Mouse (Mus musculus) lung, adult 2 months (tissue): ENCODE data around the gene Kif12. TPM values are rescaled to one million over a fixed set of nuclear protein-coding genes. Genes with fewer than 3 reads are reported as not detected.

ENCODE experiments used
- DNase-seq: peaks from one replicate; pipeline ENCODE4 v3.0.0; 2022
- H3K4me1 ChIP-seq: fragments of 200-500 bp; 2 replicates; pipeline ENCODE4 v1.6.1; 2011; ENCODE audit warnings: low read length; ENCODE audit not compliant: control insufficient read depth, insufficient read depth
- H3K4me3 ChIP-seq: fragments of 200-500 bp; replicated peaks from 2 replicates; pipeline ENCODE3; 2011; ENCODE audit warnings: low read depth, mild to moderate bottlenecking, control low read depth, low read length; ENCODE audit errors: extremely low read depth
- CTCF ChIP-seq: fragments of 200-500 bp; IDR thresholded peaks from 2 replicates; pipeline ENCODE4 v1.5.1; 2011; ENCODE audit warnings: mild to moderate bottlenecking, low read length, control low read depth; ENCODE audit not compliant: insufficient read depth
- POLR2A ChIP-seq: fragments of 200-500 bp; IDR thresholded peaks from 2 replicates; pipeline ENCODE4 v1.6.1; 2011; ENCODE audit warnings: low read depth, mild to moderate bottlenecking, control low read depth, low read length, borderline replicate concordance; ENCODE audit errors: extremely low read depth
- WGBS: fragments of 180-500 bp; shearing (Covaris S2); methylation state at CpG from one replicate; pipeline ENCODE4 v1.1.7; 2018; 5-methylcytosine and 5-hydroxymethylcytosine counted together
- polyA plus RNA-seq: library from polyadenylated mRNA; depleted of rRNA; stranded (reverse); fragments of >200 nt; gene quantifications from 2 replicates; pipeline ENCODE4 v1.2.3, GENCODE M21; 2012; rRNA removed

Kif12 gene
- 0.11 TPM in 1 of 2 replicates, not detected in the other for polyA plus RNA-seq

- Histone ChIP-seq H3K4me3 (no peak within 1 kb of the TSS), H3K4me1 (no peaks in the 10 kb centered on the region)
- WGBS, result 59% methylated on average over 4 of the region's 4 CpGs
- no peak for TF ChIP-seq POLR2A
- no peak for TF ChIP-seq CTCF
- DNase-seq, result no peak
Observed at GRCm38 (mm10) chr4:63171969-63172685, at the start of gene Kif12. Gene Kif12, minus strand, starts transcription at chr4:63172131.

GRCm38 (mm10) chr4:63221096-63221958 is 49.4 kb upstream of the Kif12 start:
- no peak overlapping the region for H3K4me3 ChIP-seq
- TF ChIP-seq CTCF, result no peak
- TF ChIP-seq POLR2A, result no peak
- DNase-seq, result no peak
- no peaks in the 10 kb centered on the region; the same call in 1 of the 2 replicates for H3K4me1 ChIP-seq
- 72% methylated on average over 15 of the region's 15 CpGs for WGBS

- Histone ChIP-seq H3K4me1 (peaks cover 3% of the 10 kb centered on the region; the same call in 1 of the 2 replicates), H3K4me3 (no peak overlapping the region)
- TF ChIP-seq CTCF (no peak), POLR2A (no peak)
- WGBS, result 72% methylated on average over 6 of the region's 6 CpGs
- no peak for DNase-seq
Observed at GRCm38 (mm10) chr4:63219635-63220034, 47.7 kb upstream of the Kif12 start.

- Histone ChIP-seq H3K4me1 (peaks cover 8% of the 10 kb centered on the region), H3K4me3 (no peak overlapping the region)
- 89% methylated on average over 3 of the region's 3 CpGs for WGBS
- no peak for DNase-seq
- TF ChIP-seq POLR2A, result no peak
- TF ChIP-seq CTCF, result no peak
Observed at GRCm38 (mm10) chr4:63219059-63219458, 47.1 kb upstream of the Kif12 start.

- WGBS, result 48% methylated on average over 6 of the region's 6 CpGs
- H3K4me1 ChIP-seq, result peaks cover 8% of the 10 kb centered on the region
- H3K4me3 ChIP-seq, result no peak overlapping the region
- no peak for DNase-seq
- TF ChIP-seq CTCF, result no peak
- no peak for TF ChIP-seq POLR2A
Observed at GRCm38 (mm10) chr4:63217513-63217912, 45.6 kb upstream of the Kif12 start.

GRCm38 (mm10) chr4:63216566-63216965 is 44.6 kb upstream of the Kif12 start:
- Histone ChIP-seq H3K4me3 (no peak overlapping the region), H3K4me1 (peaks cover 8% of the 10 kb centered on the region)
- TF ChIP-seq CTCF, result no peak
- no peak for TF ChIP-seq POLR2A
- DNase-seq, result no peak
- 29% methylated on average over 9 of the region's 9 CpGs for WGBS

GRCm38 (mm10) chr4:63215993-63216531 is 44.1 kb upstream of the Kif12 start:
- H3K4me3 ChIP-seq, result peak overlapping the region; percentile 55
- peaks cover 8% of the 10 kb centered on the region for H3K4me1 ChIP-seq
- TF ChIP-seq POLR2A (no peak), CTCF (0 out of 2 replicates have a peak, but pooled peaks have one; percentile 0)
- WGBS, result 3% methylated on average over 24 of the region's 24 CpGs
- peak; percentile 37 for DNase-seq

- Histone ChIP-seq H3K4me3 (peak overlapping the region; percentile 55), H3K4me1 (peaks cover 8% of the 10 kb centered on the region)
- peak; percentile 64 for TF ChIP-seq CTCF
- peak; percentile 32; the same call in 1 of the 2 replicates for TF ChIP-seq POLR2A
- under 1% methylated on average over 70 of the region's 71 CpGs for WGBS
- DNase-seq, result peak; percentile 76
Observed at GRCm38 (mm10) chr4:63215185-63215992, 43.5 kb upstream of the Kif12 start.

GRCm38 (mm10) chr4:63213907-63214621 is 42.1 kb upstream of the Kif12 start, which contains the start of gene Col27a1:
Gene Col27a1, plus strand, starts transcription at chr4:63214004.
- no peak for DNase-seq
- under 1% methylated on average over 61 of the region's 61 CpGs for WGBS

More at GRCm38 (mm10) chr4:63213907-63214621, 42.1 kb upstream of the Kif12 start, which contains the start of gene Col27a1:
- Histone ChIP-seq H3K4me3 (no peak within 1 kb of the TSS), H3K4me1 (peaks cover 8% of the 10 kb centered on the region)
- no peak for TF ChIP-seq CTCF
- no peak for TF ChIP-seq POLR2A
